Mouse (Mus musculus) heart, adult 9 months (tissue): ENCODE results near the gene Ubxn1.
"Not testable (repeated sequence)": the region's sequence is repeated elsewhere in the genome, so short reads cannot be mapped to it uniquely, and the experiment has no call there.

ENCODE experiments used
- DNase-seq, 2 experiments: peaks; one replicate each; pipeline ENCODE4 v3.0.0; 2022; ENCODE audit warnings: low spot score in 2 of 2

Gene Ubxn1

DNA sequence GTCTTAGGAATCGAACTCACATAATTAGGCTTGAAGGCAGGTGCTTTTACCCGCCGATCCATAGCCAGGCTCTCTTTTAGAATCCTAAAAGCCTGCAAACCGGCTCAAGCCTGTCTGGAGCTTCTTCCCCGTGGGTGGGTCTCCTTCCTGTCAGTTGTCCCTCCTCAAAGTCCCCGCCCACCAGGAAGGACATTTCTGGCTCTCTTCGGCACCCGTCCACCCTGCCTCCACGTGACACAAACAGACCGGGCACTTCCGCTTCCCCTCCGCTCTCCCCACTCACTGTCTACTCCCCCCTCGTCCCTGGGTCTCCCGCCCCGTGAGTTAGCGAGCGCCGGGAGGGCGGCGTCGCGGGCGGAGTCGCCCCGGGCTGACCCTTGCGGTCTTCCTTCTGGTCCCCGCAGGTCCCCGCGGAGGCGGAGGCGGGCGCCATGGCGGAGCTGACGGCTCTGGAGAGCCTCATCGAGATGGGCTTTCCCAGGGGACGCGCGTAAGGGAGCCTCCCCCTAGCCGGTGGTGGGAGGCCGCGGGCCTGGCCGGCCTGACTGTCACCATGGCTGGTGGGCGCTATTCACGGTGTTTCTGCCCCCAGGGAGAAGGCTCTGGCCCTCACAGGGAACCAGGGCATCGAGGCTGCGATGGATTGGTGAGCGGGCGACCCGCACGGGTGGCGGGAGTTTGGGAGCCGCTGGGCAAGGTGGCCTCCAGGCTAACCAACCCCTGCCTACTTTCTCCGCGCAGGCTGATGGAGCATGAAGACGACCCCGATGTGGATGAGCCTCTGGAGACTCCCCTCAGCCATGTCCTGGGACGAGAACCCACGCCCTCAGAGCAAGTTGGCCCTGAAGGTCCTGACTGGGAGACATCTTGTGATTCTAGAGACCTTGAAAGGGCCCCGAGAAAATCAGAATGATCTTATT lies at the start of gene Ubxn1:
TSS of gene Ubxn1 (plus strand) at position 230 of the 920 bp plus-strand sequence.
- DNase-seq, result peak; percentile 98

DNA sequence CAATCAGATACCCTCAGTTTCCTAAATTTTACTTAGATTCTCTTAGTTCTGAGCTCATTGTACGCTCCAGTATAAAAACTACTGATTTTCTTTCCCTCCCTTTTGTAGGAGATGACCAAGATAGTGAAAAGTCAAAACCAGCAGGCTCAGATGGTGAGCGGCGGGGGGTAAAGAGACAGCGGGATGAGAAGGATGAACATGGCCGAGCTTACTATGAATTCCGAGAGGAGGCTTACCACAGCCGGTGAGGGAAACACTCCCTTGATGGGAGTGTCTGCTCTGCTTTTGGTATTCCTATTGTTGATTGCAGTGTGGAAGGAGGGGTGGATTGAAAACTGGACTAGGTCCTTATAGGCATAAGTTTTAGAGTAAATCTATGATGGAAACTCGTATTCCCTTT lies 48.6 kb upstream of the Ubxn1 start:
- no peak for DNase-seq

DNA sequence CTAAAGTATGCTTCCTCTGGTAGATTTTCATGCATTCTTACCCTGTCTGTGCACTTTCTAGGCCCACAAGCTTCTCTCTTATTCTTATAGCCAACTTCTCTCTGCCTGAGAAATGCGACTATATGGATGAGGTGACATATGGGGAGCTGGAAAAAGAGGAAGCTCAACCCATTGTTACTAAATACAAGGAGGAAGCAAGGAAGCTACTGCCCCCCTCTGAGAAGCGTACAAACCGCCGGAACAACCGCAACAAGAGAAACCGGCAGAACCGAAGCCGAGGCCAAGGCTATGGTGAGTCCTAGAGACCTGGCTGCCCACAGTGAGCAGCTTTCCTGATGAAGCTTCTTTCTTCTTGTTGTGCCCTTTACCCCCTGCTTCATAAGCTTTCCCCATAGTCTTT lies 41.6 kb upstream of the Ubxn1 start, which contains the start of gene AC129217.1:
TSS of gene AC129217.1 (plus strand) at position 114 of the 400 bp plus-strand sequence.
- DNase-seq, result no peak

DNA sequence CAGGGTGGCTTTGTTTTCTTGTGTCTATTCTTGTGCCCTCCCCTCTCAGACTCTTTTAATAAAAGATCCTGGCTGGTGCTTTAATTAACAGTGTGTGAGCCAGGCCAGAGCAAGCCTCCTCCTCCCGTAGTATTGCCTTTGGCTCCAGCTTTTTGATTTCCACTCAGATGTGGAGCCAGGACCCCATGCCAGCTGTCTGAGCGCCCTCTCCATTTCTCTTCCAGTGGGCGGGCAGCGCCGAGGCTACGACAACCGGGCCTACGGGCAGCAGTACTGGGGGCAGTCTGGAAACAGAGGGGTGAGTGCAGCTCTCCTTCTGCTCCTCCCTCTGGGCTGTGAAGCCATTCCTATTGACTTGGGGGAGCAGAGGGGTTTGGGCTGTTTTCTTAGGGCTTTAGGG lies 40.6 kb upstream of the Ubxn1 start:
- DNase-seq, result no peak

DNA sequence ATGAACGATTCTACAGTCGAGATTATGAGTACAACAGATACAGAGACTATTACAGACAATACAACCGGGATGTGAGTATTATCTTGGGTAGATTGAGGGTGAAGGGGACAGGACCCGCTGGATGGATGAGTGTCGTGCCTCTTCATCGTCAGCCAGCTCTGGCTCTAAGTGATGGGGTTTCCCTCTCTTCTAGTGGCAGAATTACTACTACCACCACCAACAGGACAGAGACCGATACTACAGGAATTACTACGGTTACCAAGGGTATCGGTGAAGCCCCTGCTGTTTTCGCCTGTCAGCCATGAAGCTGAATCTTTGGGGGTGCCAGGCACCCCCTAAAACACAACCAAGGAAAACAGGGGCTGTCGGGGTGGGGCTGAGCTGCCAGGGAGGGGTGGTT lies 40.0 kb upstream of the Ubxn1 start:
- DNase-seq, result no peak

DNA sequence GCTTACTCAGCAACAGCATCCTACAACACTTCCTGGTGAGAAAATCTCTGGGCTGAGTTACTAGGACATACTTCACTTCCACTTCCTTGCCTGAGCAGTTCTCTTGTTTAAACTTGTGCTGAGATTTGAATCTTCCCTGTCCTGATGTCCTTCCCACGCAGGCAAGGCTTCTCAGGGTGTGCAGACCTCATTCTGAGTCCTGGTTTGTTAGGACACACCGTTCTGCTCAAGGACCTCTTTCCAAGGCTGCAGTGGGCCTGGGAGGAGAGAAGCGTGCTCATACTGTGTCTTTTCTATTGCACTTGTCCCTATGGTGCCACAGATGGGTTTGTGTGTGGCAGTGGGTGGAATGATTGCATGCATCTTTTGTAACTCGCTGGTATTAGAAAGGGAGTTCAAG lies 38.3 kb upstream of the Ubxn1 start:
- DNase-seq, result no peak

DNA sequence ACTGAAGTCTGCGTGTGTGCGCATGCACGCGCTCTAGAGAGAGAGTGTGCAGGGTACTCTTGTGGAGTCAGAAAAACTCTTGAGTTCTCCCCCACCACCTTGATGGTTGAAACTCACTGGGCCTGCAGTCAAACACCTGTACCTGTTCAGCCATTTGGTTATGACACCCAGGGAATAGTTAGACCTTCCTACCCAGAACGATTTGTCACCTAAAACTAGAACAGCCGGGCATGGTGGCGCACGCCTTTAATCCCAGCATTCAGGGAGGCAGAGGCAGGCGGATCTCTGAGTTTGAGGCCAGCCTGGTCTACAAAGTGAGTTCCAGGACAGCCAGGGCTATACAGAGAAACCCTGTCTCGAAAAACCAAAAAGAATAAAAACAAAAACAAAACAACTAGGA lies 35.0 kb upstream of the Ubxn1 start:
- not testable (repeated sequence) for DNase-seq

DNA sequence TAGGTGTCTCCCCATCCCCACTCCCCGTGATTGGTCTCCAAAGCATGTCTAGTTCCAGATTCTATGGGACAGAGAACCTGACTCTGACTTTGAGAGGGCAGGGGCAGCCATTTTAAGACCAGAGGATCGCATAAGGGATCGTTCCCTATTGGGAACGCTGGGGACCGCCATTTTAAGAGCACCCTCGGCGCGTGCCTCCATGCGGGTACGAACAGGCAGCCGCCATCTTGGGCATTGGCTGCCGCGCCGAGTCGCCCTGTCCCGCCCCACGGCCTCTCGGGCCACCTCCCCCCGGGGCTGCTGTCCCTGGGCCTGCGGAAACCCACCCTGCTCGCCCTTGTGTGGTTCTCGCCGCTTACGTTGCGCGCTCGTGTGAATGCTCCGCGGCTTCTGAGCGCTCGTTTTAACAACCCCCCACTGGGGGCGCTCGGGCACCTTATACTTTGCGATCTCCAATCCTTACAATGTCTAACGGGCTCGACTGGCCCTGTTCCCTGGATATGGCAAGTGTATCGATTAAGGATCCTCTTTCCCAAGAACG lies 34.0 kb upstream of the Ubxn1 start, which contains the start of gene Bscl2:
TSS of gene Bscl2 (plus strand) at position 217 of the 541 bp plus-strand sequence.
- DNase-seq, result peak; percentile 83 to 86

DNA sequence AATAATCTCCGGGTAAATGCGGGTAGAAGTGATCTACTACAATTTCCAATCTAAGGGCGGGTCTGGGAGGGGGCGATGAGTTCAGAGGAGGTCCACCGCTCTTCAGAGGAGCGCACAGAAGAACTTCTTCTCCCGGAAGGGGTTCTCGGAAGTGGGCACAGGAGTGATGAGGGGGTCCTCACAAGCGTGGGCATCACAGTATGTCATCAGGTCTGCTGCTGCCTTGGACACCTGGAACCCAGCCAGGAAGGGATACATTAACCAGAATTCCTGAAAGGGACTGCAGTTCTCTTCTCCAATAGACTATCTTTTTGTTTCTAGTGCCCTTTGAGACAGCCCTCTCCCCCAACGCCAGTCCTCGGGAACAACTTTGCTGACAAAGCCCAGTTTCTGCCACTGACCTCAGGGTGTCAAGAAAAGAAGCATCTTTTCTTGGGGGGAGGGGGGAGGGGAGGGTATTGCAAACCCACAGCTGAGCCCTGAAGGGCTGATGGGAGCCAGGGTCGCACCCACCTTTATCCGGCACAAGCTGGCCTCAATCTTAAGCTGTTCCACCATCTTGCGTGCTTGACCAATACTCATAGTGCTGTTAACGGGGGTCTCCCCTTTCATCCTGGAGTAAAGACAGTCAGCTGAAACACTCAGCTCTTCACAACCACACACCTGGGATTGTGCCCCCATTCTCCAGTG lies 33.1 kb upstream of the Ubxn1 start:
- no peak for DNase-seq

DNA sequence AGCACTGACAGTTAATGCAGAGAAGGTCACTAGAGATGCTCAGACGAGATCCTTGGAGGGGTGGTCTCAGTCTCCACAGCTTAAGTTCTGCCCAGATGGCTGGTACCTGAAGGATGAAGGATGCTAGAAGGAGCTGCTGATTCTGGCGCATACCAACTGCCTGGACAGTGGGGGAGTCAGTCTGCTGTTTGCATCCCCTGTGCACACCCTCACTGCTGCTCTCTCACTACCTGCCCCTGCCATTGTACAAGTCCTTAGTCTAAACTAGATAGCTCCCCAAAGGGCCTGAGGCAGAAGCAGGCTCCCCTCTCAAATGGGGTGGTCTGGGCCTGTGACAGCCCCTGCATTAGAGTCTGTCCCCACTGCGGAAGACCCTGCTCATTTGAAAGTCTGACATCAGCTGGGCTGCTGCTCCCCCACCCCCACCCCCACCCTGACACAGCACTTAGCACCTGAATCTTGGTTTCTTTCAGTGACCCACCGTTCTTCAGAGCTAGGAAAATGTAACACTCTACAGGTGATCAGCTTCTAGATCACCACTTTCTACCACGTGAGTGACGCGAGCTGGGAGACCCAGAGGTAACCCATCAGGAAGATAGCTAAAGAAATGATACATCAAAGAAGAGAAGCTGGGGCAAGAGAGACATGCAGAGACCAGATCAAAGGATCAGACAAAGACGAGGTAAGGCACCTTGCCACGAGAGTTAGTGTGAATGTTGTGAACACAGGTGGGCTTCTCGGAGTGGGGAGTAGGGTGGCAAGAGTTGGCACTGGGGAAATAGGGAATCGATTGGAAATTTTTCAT lies 32.0 kb upstream of the Ubxn1 start, which contains the start of gene Gng3:
TSS of gene Gng3 (minus strand) at position 92 of the 805 bp plus-strand sequence.
- no peak for DNase-seq

DNA sequence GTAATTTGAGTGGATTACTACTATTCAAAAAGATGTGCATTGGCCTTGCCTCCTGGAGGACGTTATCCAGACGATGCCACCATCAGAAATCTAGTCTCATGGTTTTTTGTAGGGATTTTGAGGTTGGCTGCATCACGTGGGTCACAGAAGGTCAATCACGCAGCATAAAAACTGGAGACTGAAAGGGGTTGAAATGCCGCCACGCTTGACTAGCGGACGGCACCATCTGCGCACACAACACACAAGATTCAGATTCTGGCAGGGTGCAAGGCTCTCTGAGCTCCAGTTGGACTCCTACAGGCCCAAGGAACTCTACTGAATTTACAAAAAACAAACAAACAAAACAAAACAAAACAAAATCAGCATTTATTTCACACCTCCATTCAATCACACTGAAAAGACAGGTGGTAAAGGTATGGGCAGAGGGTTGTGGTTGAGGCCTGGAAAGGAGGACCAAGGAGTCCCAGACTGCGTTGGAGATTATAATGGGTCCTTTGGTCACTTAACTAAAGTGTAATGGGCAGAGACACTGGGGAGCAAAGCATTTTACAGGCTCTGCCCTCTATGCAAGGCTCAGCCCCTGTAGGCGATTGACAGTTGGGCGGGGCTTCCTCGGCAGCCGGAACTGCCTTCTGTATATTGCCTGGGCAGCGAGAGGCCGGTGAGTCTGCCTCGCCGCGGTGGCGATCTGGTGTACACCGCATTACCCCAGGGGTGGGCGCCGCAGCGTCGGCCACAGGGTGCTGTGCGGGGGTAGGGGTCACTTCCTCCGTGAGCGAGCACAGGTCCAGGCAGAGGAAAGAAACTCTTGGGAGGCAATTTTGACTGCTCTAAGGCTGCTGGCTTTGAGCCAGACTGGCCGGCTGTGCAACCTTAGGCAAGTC lies 31.1 kb upstream of the Ubxn1 start:
- DNase-seq, result peak; percentile 74 to 79

DNA sequence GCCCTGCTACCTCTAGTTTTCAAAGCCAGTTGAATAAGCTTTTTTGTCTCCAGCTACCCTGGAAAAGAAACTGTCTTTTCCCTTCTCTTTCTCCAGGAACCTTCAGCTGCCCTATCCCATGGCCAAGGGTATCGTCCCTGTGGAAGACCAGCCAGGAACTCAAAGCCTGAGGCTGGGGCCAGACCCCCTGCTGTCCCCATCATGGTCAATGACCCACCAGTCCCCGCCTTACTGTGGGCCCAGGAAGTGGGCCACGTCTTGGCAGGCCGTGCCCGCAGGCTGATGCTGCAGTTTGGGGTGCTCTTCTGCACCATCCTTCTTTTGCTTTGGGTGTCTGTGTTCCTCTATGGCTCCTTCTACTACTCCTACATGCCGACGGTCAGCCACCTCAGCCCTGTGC lies 30.3 kb upstream of the Ubxn1 start:
- DNase-seq, result no peak

DNA sequence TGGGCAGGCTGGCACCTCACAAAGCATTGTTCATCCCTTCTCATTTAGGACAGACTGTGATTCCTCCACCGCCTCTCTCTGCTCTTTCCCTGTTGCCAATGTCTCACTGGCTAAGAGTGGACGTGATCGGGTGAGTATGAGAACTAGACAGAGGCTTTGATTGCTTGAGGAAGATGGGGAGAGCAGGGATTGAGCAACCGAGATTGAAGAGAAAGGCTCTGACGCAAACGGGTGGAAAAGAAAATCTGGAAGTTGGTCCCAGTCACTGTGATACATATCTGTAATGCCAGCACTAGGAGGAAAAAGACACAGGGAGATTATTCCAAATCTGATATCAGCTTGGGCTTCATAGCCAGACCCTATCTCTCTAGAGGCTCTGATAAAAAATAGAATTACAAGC lies 28.3 kb upstream of the Ubxn1 start:
- DNase-seq, result no peak

DNA sequence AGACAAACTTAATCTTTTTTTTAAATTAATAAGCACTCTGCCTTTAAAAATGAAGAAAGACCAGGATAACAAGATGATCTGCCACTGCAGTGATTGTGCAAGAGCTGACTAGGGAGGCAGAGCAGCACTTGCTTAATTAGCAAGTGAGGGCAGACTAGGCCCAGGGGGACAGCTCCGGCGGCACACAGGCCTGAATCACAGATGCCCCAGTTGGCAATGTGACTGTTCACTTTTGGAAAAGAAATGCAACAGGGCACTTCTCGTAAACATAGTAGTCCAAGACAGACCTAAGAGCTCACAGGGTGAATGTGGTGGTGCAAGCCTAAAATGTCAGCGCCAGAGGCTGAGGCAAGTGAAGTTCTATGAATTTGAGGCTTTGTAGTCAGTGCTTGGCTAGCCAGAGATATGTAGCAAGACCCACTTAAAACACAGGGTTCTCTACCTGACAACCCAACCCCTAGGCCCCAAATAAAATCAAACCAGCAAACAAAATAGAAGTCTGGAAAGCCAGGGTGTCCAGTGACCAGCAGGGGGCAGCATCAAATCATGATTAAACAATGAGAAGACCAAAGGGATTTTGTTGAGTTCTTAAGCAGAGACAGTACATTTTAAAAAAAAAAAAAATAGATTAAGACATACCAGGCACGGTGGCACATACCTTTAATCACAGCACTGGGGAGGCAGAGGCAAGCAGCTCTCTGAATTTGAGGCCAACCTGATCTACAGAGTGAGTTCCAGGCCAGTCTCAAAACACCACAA lies 26.7 kb upstream of the Ubxn1 start:
- peak in 1 of 2 experiments; percentile 70 for DNase-seq

DNA sequence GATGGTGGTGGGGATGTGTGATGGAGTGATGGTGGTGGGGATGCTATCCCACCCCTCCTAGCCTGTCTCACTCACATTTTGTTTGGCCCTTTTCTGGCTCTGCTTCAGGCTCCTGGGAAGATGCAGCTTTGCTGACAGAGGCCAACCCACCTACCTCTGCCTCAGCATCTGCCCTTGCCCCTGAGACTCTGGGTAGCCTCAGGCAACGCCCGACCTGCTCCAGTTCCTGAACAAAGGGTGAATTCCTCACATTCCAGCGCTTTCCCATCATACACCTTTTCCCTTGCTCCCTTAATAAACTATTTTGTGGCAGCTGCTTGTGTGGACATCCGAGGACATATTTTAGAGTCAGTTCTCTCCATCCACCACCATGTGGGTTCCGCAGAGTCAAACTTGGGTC lies 22.9 kb upstream of the Ubxn1 start:
- DNase-seq, result no peak

DNA sequence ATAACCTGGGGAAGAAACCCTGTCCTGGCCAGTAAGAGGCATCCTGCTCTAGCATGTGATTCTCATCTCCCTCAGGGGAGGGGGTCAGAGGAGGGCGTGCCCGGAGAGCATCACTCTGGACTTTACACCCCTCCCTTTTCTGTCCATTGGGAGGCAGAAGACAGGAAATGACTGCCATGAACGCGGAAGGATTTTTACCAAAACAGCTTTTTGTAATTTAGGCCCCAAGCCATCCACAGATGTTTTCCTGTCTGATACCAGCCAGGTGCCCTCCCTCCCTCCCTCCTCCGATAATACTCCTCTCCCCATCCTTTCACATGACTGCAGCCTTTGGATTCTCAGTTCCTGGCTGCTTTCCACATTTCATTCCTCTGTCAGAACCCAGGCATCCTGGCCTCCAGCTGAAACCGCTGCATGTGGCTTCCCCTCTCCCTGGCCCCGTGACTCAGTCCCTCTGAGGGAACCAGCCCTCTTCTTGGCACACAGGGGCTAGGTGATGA lies 20.8 kb upstream of the Ubxn1 start, which contains the start of gene Lrrn4cl:
TSS of gene Lrrn4cl (plus strand) at position 367 of the 500 bp plus-strand sequence.
- peak; percentile 68 to 76 for DNase-seq

DNA sequence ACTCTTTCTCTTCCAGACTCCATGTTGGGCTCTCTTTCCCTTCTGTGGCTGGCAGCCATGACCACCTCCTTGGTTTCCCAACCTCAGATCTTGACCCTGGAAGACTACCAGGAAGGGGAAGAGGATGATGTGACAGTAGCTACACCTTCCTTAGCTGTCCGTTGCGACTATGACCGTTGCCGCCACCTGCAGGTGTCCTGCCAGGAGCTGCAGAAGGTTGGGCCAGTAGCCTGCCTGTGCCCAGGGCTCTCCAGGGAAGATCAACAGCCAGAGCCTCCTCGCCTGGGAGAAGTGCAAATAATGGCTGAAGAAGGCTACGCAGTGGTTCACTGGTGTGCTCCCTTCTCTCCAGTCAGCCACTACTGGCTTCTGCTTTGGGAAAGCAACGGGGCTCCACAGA lies 19.7 kb upstream of the Ubxn1 start:
- no peak for DNase-seq

DNA sequence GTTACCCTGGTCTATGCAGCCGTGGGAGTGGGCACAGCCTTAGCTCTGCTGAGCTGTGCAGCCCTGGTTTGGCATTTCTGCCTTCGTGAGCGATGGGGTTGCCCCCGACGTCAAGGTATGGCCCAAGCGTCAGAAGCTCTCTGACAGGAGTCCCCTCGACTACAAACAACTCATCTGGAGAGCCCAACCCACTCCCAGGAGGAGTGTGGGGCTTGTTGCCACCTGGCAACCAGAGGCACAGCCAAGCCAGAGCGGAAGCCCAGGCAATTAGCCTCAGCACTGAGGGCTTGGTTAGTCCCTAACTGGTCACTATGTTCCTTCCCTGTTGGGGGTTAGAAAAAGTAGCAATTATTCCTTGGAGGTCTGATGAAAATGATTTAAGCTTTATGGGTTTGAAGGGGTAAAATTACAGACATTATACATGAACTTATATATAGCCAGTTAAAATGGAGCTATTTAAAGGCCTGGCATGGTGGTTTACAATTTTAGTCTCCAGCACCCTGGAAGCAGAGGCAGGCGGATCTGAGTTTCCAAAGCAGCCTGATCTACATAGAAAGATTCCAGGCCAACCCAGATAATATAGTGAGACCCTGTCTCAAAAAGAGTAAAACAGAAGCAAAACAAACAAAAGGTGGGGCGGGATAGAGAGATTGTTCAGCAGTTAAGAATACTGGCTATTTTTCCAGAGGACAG lies 18.9 kb upstream of the Ubxn1 start:
- DNase-seq, result peak in 1 of 2 experiments; percentile 33

DNA sequence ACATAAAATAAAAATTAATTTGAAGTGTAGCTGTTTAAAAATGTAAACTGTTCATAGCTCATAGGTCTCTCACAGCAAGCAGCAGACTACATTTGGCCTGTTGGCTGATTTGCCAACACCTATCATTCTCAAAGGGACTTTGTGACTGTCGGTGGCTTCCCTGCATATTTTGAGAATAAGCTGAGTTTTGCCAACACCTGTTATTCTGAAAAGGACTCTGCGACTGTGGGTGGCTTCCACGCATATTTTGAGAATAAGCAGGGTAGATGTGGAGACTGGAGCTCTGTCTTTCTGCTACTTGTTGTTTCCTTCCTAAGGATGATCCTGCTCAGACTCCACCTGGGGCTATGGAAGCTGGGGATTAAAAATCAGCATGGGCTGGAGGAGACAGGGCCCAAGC lies 18.2 kb upstream of the Ubxn1 start:
- no peak for DNase-seq
